Mouse (Mus musculus) heart, adult 8-10 months (tissue): ENCODE measurements around the gene Tnni3. TPM values are rescaled to one million over a fixed set of nuclear protein-coding genes. Genes with fewer than 3 reads are reported as not detected.
"Not testable (repeated sequence)": the region's sequence is repeated elsewhere in the genome, so short reads cannot be mapped to it uniquely, and the experiment has no call there.

Source experiments
- DNase-seq: peaks from one replicate; pipeline ENCODE4 v3.0.0; 2022; ENCODE audit warnings: low spot score
- total RNA-seq, 4 experiments: library from RNA; stranded (reverse); gene quantifications; 2 replicates each; pipeline ENCODE4 v1.2.4; 2022

The Tnni3 gene
- total RNA-seq = over 10,000 TPM in 3 of 4 experiments, 1,000 to 10,000 TPM in 1; 9,443 to 11,840 (median 11,050) TPM

DNA sequence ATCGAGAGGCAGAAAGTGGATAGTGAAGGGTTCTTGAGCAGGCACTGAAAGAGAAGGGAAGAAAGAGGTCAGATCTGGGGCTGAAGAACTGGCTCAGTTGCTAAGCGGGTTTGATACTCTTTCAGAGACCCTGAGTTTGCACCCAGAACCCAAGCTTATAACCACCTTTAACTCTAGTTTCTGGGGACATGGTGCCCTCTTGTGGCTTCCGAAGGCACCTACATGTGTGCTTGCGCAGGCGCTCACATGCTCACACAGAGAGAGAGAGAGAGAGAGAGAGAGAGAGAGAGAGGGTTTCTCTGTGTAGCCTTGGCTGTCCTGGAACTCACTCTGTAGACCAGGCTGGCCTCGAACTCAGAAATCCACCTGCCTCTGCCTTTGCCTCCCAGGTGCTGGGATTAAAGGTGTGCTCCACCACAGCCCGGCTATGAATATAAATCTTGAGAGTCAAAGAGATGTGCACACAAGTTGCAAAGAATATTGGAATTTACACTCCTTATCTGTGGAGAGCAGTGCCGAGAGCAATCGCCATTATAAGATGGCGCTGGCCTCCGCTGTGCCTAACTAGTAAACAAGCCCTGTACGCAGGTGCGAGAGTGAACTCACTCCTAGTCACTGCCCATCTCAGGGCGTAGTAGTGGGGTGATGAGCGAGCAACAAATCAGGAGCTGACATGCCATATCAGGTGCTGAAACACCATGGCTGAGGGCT lies at the start of gene Tnni3:
TSS of gene Tnni3 (minus strand) at position 18 of the 711 bp plus-strand sequence.
- not testable (repeated sequence) for DNase-seq

DNA sequence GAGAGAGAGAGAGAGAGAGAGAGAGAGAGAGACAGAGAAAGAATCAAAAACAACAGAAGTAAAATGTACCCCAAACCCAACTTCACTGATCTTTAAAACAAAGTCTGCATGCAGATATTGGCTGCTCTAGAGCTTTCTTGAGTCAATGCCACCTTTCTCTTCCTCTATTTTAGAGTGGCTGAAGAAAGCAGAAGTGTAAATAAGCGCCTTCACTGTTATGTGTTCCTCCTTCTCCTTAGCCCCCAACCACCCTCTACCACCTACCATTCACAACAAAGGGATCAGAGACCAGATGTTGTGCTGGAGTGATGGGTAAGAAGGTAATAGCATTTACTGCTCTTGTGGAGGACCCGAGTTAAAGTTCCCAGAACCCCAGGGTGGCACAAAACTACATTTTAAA lies 48.3 kb upstream of the Tnni3 start:
- DNase-seq = not testable (repeated sequence)

DNA sequence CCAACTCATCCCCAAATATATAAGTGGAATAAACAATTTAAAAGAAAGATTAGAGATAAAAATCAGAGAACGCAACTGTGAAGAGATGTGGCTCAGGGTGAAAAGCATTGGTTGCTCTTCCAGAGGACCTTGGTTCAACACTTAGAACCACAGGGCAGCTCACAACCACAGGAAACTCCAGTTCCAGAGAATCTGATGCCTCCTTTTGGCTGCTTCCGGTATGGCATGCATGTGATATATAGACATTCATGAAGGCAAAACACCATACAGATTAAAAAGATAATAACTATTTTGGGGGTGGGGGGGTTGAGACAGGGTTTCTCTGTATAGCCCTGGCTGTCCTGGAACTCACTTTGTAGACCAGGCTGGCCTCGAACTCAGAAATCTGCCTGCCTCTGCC lies 38.6 kb upstream of the Tnni3 start:
- no peak for DNase-seq

DNA sequence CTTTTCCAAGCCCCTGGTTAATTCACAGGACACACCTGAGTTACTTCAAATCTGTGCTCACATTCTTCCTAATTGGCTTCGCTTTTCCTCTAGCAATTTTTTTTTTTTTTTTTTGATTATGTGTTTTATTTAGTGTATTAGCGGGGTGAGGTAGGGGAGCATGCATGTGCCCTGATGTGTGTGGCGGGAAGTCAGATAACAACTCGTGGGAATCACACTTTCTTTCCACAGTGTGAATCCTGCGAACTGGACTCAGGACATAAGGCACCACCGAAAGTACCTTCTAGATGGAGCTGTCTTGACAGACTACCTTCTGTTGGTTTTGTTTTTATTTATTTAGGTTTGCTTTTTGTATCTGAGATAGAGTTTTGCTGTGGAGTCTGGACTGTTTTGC lies 33.1 kb upstream of the Tnni3 start:
- no peak for DNase-seq

DNA sequence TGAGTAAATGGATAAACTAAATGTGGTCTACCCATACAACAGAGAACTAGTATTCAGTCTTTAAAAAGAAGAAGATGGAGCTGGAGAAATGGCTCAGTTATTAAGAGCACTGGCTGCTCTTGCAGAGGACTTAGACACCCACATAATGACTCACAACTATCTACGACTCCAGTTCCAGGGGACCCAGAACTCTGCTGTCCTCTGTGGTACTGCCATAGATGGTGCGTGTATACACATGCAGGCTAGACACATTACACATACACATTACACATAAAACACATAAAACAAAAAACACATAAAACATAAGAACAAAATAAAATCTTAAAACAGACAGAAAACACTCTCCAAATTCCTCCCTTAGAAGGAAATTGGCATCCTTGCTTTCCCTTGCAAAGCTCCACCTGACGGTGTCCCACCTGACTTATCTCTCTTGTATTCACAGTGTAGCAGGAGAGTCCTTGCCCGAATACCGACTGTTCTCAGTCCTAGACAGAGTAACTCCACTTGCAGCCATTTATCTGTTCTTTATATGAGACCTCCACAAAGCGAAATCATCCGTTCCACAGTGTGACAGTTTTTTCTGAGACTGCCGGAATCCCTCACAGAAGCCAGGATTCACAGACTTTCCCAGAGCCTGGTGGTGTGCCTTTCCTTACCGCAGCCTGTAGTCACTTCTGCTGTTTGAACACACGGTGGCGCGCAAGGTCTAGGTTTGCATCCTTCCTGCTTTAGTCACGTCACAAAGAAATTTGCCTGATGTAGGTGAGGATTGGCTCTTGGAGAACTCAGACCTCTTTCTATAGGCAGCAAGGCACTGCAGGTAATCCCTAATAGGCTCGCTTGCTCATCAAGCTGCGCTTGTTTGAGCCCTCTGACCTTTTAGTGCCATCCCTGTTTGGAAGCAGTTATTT lies 32.5 kb upstream of the Tnni3 start:
- DNase-seq = peak; percentile 61

DNA sequence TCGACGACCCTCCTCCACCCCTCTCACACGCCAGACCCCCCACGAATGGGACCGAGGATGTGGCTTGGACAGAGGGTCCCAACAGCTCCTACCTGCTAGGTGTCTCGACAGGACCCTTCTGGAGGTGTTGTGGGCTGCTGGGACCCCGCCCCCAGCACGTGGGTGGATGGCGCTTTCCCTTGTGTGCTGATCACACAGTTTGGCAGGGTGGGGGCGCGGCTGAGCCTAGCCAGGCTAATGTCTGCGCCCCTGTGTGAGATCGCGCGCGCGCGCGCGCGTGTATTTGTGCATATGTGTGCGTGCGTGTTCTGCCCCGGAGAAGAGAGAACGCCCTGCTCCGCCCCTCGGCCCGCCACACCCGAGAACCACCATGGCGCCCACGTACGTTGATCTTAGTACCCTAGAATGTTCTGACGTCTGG lies 23.2 kb upstream of the Tnni3 start, which contains the start of gene Syt5:
TSS of gene Syt5 (minus strand) at position 321 of the 421 bp plus-strand sequence.
- DNase-seq = no peak

DNA sequence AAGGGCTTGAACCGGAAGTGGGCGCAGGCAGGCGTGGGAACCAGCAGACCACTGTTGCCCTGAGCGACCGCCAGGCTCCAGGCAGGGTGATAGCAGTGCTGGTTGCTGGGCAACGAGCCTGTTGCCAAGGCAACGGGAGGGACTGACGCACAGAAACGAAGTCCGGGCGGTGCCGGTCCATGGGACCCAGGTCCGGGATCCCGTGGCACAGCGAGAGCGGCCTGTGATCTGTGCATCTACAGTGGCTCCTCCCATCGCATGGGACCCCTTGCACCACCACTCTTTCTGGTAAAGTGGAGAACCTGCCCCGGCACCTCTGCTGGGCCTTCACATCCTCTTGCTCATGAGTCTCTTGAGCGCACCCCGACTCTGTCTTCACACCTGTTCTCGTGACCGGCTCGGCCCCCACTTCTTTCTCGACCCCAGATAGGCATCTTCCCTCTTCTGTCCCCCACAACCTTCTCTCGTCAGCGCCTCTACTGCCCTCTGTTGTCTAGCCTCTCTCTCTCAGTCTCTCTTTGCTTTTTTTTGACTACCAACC lies 22.6 kb upstream of the Tnni3 start:
- DNase-seq = peak; percentile 17

DNA sequence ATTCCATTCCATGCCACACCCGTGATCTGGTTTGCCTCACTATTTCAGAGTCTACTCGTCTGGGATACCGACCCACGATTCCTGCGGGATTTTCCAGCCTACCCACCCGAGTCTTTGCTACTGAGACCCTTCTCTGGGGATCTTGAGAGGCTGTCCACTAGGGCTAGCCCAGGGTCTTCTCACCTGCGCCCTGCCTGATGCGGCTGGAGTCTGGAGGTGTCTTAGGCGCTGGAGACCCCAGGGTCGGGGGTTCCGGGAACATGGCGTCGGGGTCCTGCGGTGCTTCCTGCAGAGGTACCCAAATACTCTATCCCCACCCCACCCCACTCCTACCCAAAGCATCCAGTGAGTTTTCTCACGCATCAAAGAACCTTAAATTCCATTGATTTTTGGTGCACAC lies 22.0 kb upstream of the Tnni3 start:
- DNase-seq = no peak

DNA sequence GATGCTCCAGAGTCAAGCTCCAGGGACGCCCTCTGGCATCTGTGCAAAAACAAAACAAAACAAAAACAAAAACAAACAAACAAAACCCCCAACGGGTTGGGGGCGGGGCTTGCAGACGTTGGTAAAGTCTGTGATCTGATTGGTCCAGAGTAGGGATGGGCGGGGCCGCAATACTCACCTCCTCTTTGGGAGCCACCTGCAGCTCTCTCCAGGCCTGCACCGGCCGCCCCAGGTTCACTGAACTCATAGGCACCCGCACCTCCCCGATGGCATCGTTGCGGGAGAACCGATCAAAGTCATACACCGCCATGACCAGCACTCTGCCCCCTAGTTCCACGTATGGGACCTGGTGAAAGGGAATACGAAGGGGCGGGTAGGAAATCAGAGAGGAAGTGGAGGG lies 18.0 kb upstream of the Tnni3 start:
- DNase-seq = no peak

DNA sequence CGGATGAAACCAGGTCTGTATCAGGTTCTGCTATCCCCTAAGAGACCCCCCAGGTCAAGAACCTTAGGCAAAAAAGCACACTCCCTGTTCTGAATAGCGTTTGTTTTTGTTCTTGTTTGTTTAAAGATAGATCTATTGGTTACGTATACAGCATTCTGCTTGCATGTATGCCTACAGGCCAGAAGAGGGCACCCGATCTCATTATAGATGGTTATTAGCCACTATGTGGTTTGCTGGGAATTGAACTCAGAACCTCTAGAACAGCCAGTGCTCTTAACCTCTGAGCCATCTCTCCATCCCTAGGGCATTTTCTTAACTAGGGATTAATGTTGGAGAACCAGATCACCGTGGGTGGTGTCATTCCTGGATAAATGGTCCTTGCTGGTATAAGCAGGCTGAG lies 17.3 kb upstream of the Tnni3 start:
- DNase-seq = no peak

DNA sequence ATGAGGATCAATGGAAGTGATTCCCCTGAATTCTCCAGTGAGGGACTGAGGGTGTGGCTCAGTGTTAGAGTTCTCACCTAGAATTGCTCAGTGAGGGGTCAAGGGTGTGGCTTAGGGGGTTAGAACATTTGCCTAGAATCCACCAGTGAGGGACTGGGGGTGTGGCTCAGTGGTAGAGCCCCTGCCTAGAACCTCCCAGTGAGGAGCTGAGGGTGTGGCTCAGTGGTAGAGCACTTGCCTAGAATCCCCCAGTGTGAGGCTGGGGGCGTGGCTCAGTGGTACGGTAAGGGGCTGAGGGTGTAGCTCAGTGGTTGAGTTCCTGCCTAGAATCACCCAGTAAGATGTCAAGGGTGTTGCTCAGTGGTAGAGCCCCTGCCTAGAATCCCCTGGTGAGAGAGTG lies 15.0 kb upstream of the Tnni3 start:
- no peak for DNase-seq

DNA sequence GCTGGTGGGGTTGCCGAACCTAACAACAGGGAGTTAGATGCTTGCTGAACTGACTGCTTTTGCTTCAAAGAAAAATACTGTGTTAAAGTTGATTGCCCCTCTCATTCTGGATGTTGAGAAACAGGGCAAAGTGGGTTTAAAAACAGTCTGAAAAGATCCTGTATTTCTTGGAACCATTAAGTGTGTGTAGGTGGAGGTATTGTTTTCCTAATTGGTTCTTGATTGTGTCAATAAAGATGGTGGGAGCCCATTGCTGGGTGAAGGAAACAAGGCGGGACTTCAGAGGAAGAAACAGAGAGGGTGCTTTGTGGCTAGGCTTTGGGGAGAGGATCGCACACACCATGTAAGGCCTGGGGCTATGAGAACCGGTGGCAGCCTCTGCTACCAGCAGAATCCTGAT lies 13.2 kb upstream of the Tnni3 start:
- no peak for DNase-seq

DNA sequence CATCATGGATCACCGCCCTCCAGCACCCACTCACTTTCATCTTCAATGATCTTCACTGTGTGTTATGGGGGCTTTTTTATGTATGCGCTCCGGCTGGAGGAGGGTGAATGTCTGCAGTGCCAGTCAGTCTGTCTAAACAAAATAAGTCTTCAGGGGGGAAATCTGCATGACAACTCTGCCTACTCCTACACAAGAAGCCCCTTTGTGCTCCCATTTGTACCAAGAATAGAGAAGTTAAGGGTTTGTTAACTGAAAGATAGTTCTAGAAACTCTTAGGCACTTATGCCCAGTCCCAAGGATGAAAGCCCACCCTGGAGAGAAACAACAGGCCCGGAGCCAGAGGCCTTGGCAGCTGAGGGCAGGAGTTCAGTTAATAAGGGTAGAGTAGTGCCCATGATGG lies 12.3 kb upstream of the Tnni3 start:
- no peak for DNase-seq

DNA sequence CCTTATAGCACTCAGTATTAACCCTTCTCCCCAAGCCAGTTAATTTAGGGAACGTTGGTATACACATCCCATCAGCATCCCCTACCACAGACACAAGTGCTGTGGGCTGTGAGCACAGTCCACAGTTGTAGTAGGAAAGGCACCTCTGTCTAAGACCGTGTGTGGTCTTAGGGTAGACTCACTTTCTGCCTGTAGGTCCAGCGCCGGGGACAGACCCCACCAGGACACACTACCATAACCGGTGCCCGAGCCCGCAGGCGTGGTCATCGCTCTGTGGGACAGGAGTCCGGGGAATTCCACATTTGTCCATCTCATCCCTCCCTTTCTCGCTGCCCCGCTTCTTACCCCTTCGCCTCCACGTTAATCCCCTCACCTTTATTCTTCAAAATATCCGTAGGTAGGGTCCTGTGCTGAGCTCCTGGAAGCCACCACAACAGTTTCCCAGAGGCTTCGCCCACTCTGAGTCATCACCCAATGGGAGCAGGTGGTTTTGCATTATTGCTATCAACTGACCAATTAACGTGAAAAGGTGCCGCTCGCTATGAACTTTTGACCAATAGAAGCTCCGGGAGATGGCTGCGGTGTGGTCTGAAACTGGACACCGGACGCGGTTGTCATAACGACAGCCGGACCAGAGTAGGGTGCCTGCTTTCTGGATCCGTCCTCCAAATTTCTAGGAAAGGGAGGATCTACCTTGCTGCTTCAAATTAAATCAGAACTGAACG lies 8.1 kb upstream of the Tnni3 start, which contains the start of gene Dnaaf3:
TSS of gene Dnaaf3 (minus strand) at position 449 of the 725 bp plus-strand sequence.
- DNase-seq = peak; percentile 67

DNA sequence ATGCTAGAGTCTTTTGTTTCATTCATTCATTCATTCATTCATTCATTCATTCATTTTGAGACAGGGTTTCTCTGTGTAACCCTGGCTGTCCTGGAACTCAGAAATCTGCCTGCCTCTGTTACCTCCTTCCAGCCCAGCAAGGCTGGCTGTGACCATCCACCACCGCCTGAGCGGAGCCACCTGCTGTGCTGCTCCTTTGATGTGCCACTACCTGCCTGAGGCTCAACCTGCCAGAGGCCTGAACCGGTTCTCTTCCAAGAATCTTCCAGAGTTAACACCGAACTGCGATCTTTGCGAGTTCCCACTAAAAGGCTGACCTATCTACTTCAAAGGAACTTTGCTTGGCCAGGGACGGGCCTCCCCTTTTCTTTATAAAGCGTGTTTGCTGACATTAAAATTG lies 6.1 kb upstream of the Tnni3 start:
- not testable (repeated sequence) for DNase-seq

DNA sequence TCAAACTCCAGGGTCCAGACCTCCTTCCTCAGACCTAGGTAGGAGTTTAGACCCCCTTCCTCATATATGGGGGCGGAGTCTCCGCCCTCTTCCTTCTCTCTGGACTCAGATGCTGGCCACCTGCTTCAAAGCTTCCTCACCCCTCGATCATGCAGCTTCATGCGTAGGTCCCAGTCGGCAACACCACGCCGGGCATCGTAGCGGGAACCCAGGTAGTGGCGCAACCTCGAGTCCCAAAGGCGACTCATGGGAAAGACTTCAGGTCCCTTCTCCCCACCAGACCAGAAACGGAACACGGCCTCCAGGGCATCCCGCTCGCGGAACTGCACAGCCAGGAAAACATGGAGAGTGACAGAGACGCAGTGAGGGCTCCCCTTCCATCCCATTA lies 3.3 kb upstream of the Tnni3 start:
- DNase-seq = no peak

DNA sequence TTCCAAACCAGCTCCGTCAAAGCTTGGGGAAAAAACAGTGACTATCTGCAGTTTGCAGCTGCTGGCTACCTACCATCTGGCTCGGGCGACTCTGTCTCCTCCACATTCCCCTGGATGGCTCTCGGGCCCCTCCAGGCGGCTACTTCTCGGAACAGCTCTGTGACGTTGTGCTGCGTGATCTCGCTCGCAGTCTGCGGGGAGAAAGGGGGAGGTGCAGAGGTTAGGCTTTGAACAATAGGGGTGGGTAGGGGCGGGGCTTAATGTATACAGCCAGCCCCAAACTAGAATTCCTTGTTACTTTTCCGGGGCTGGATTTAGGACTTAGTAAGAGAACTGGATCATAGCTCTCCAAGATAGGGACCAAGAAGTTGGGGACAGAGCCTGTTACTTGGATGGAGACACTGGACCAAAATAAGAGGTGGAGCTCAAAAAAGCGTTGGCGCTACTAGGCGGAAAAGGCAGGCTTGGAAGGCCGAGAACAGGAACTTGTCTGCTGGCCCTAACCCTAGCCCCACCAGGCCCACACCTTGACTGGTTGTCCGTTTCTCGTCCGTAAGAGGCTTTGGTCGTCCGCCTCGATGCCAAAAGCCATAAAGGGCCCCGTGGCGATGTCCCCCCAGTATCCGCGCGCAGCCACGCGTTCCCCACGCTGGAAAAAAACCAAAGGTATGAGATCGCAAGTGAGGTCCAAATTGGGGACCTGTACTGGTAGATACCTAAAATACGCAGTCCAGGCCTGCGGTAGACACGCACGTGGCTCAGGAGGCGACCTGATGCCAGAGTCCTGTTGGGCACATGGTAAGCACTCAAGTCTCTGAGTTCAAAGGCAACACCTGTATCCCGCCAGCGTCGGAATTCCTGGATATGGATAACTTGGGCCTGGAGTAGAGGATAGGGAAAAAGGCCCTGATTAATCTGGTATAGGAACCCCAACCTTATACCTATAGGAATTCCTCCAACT lies 2.6 kb upstream of the Tnni3 start:
- DNase-seq = peak; percentile 76

DNA sequence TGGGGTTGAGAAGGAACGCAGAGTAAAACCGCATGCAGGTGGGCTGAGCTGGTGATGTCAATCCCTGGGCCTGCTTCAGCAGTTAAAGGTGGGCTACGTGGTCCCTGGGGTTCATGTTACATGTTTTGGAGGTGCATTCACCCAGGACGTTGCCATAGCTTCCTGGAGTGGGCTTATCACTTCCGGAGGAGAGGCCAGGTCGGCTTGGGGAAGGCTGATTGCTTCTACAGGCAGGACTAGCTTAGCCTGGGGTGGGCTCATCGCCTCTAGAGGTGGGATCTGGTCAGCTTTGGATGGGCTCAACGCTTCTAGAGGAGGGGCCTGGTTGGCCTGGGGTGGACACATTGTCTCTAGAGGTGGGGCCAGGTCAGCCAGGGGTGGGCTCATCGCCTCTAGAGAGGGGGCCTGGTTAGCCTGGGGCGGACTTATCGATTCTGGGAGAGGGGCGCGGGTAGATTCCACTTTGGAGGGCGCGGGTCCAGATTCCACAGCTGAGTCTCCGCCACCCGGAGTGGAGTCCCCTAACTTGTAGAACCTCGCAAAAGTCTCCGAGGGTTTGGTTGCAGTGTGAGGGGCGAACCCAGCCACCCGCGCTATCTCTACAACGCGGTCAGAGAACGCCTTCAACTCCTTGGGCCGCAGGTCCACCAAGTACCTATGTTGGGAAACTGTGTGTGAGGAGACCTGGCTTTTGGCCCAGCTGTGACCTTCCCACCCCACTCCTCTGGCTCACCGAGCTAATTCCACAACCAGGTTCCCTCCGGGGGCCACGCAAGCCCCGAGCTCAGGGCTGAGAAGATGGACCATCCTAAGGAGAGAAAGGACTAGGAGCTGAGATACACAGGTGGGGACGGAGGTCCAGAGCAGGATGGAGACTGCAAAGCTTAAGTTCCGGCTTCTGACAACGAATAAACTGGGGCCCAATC lies 561 bp downstream of the Tnni3 start:
- DNase-seq = no peak

DNA sequence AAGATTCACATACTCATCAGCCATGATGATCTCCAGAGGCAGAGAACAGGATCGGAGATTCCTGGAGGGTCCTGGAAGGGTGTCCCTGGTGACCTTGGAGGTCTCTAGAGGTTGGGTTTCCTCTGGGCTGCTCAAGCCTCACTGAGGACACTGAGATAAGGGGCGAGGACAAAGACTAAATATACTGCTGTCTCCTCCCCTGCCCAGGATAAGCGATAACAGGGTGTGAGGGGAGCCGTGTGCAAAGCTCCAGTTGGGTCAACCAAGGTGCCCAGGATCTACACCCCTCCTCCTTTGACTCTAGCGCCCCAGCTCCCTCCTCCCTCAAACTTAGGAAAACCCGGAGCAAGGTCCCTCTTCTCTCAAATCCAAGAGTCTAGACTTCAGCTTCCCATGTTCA lies 1.7 kb downstream of the Tnni3 start:
- peak; percentile 62 for DNase-seq
